8 mouse cellular contexts compared by ENCODE assay signal in genomic region chr5:110023694-110024427, GRCm38 (mm10). TPM values are rescaled to one million over a fixed set of nuclear protein-coding genes. Genes with fewer than 3 reads are reported as not detected.
DNase-seq lines count a peak whose midpoint lies in the region; ATAC-seq and TF ChIP-seq lines count a peak whose summit lies in the region.
"Not testable (repeated sequence)": the region's sequence is repeated elsewhere in the genome, so short reads cannot be mapped to it uniquely, and the experiment has no call there.

No protein-coding gene starts in this region.

- ATAC-seq in activated CD4-positive, CD25-positive, alpha-beta regulatory T cell, adult 4 months, result peak; percentile 65
- ATAC-seq in common myeloid progenitor, adult 5-6 weeks (replicated peaks; ENCODE audit: low read depth, poor library complexity, severe bottlenecking), result peak; percentile 80
- ATAC-seq in hindbrain, postnatal 0 days, result peak; percentile 92
- ATAC-seq in lung, embryonic 16.5 days (ENCODE audit: low read depth), result peak; percentile 96

- not testable (repeated sequence) for H3K27me3 ChIP-seq in hindbrain, postnatal 0 days (ENCODE audit: insufficient read depth, low read length); lung, embryonic 16.5 days (ENCODE audit: control insufficient read depth, insufficient read depth, low read depth, low read length)

- H3K9me3 ChIP-seq in hindbrain, postnatal 0 days (ENCODE audit: low read length); lung, embryonic 16.5 days (ENCODE audit: control insufficient read depth, low read length): not testable (repeated sequence)

- not testable (repeated sequence) for H3K36me3 ChIP-seq in hindbrain, postnatal 0 days (ENCODE audit: insufficient read depth, low read length); lung, embryonic 16.5 days (ENCODE audit: control insufficient read depth, insufficient read depth, low read length)

- peak overlapping the region; percentile 24; the same call in 1 of the 2 replicates for H3K9ac ChIP-seq in hindbrain, postnatal 0 days (replicated peaks; ENCODE audit: low read length)
- peak overlapping the region; percentile 17 for H3K9ac ChIP-seq in lung, embryonic 16.5 days (ENCODE audit: low read length)

- H3K4me3 ChIP-seq in gastrocnemius, adult 2 months, result not testable (repeated sequence)
- peak overlapping the region; percentile 23 for H3K4me3 ChIP-seq in hindbrain, postnatal 0 days (ENCODE audit: low read length)
- H3K4me3 ChIP-seq in lung, embryonic 16.5 days (ENCODE audit: low read length), result peak overlapping the region; percentile 30

- 39% methylated on average over 8 of the region's 8 CpGs for WGBS in hindbrain, postnatal 0 days
- WGBS in lung, embryonic 16.5 days, result 29% methylated on average over 8 of the region's 8 CpGs

- not testable (repeated sequence) for H3K27ac ChIP-seq in gastrocnemius, adult 2 months; hindbrain, postnatal 0 days
- peak overlapping the region; percentile 67 for H3K27ac ChIP-seq in lung, embryonic 16.5 days (ENCODE audit: low read length)

- not testable (repeated sequence) for H3K4me1 ChIP-seq in hindbrain, postnatal 0 days (ENCODE audit: insufficient read depth, low read length); lung, embryonic 16.5 days (replicated peaks; ENCODE audit: control insufficient read depth, insufficient read depth, low read length)

- peak; percentile 62 for TF ChIP-seq CTCF in gastrocnemius, adult 2 months (IDR thresholded peaks at IDR 0.05)
- TF ChIP-seq CTCF in hindbrain, postnatal 0 days (IDR thresholded peaks at IDR 0.05; ENCODE audit: low read depth), result peak; percentile 78

- DNase-seq in gastrocnemius, adult 2 months, result not testable (repeated sequence)
- peak; percentile 83 for DNase-seq in hindbrain, postnatal 0 days (ENCODE audit: low spot score)
- peak; percentile 64 to 78 for DNase-seq in layer of hippocampus, postnatal 14 days (ENCODE audit: low spot score in 2 of 2)
- DNase-seq in ovary, postnatal 36 days (ENCODE audit: low spot score), result peak; percentile 15
- DNase-seq in urinary bladder, postnatal 14 days (ENCODE audit: low spot score), result peak; percentile 15

- intact Hi-C loops in gastrocnemius, adult 2 months (cut with DNase I), result not testable (repeated sequence)

- peak overlapping the region; percentile 46; the same call in 1 of the 2 replicates for H3K4me2 ChIP-seq in hindbrain, postnatal 0 days (ENCODE audit: low read depth, low read length)
- peak overlapping the region; percentile 43 for H3K4me2 ChIP-seq in lung, embryonic 16.5 days (ENCODE audit: low read depth, low read length)

RNA-seq across cellular contexts. Expression of gene Zfp932, which starts 27.5 kb away (rescaled TPM):
- 10 to 100 TPM; 24.6 to 38.3 TPM for polyA plus RNA-seq in activated CD4-positive, CD25-positive, alpha-beta regulatory T cell, adult 4 months (2017; shearing (Covaris generic))
- 77.3 and 92.4 TPM in 2 replicates for total RNA-seq in common myeloid progenitor, adult 5-6 weeks (2017)
- total RNA-seq in gastrocnemius, adult 2 months (2021), result 1 to 10 TPM; 7.0 to 8.6 TPM
- total RNA-seq in hindbrain, postnatal 0 days (2014; rRNA removed), result 11.6 and 11.7 TPM in 2 replicates
- 19.0 and 19.9 TPM in 2 replicates for polyA plus RNA-seq in hindbrain, postnatal 0 days (2015; fragmentation: Nextera tagmentation; extraction: Ambion mirVana)
- total RNA-seq in layer of hippocampus, postnatal 14 days (2021), result 10 to 100 TPM; 49.6 to 57.0 TPM
- polyA plus RNA-seq in lung, embryonic 16.5 days (2015; fragmentation: Nextera tagmentation; extraction: Ambion mirVana), result 17.8 and 18.2 TPM in 2 replicates

RNA-seq across cellular contexts. Expression of gene Gm17655, which starts 48.5 kb away (rescaled TPM):
- polyA plus RNA-seq in activated CD4-positive, CD25-positive, alpha-beta regulatory T cell, adult 4 months (2017; shearing (Covaris generic)), result 10 to 100 TPM in 1 of 2 experiments, 1 to 10 TPM in 1; 8.8 to 11.2 TPM
- 4.0 and 10.4 TPM in 2 replicates for total RNA-seq in common myeloid progenitor, adult 5-6 weeks (2017)
- 1 to 10 TPM; 1.4 to 1.5 TPM for total RNA-seq in gastrocnemius, adult 2 months (2021)
- 1.2 TPM in 1 of 2 replicates, not detected in the other for total RNA-seq in hindbrain, postnatal 0 days (2014; rRNA removed)
- 1.5 and 2.9 TPM in 2 replicates for polyA plus RNA-seq in hindbrain, postnatal 0 days (2015; fragmentation: Nextera tagmentation; extraction: Ambion mirVana)
- total RNA-seq in layer of hippocampus, postnatal 14 days (2021), result 1 to 10 TPM; 6.3 to 7.8 TPM
- polyA plus RNA-seq in lung, embryonic 16.5 days (2015; fragmentation: Nextera tagmentation; extraction: Ambion mirVana), result 4.8 and 6.0 TPM in 2 replicates
